Mouse (Mus musculus): Measurements from ENCODE around the gene Ano6. TPM values are rescaled to one million over a fixed set of nuclear protein-coding genes. Genes with fewer than 3 reads are reported as not detected.

Ano6 gene
- polyA plus RNA-seq, 2 experiments from 2014 or later: 34.8 to 54.6 TPM

GRCm38 (mm10) chr15:95980641-95981040, 190.0 kb downstream of the Ano6 start:
- ATAC-seq: no peak

DNA sequence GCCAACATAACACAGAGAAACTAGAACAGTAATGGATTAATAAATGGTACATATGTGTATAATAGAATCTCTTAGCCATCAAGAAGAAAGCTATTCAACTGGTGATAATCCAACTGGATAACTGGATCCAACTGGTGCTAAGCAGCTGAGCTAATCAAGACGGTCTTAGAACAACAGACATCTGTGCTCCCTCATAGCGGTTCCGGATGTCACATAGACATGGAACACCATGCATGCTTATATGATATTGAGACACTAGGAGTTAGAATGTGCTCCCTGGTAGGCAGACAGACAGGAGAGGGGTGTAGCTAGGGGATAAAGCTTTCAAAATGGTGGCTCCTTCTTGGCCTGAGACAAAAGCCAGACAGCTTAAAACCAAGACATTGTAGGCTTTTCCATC, 197.3 kb downstream of the Ano6 start:
- no peak for ATAC-seq

DNA sequence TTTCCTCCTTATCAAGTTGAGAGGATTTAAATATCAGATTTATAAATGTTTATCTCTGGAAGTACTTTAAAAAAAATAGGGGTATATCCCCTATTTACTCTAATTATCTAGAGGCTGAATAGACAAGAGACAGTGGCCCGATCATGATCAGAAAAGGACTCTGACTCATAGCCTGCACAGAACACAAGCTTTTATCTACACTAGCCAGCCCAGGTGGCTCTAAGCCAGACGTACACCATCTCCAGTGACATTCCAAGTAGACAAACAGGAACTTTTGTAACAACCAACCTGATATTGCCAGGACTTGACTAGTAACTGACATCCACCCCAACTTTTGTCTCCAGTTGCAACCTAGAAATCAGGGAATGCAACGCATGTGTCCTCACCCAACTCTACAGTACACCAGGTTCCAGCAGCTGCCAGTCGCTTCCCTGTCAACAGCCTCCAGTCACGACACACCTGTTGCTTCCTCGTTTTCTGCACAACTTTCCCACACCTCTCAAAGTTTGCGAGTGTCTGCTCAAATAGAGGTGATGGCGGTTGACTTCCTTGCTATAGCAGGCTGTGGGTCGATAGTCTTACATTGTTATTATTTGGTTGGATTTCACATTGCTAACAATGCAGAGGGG, 199.0 kb downstream of the Ano6 start:
- ATAC-seq: no peak

- no peak for ATAC-seq
Observed at GRCm38 (mm10) chr15:96002958-96003601, 212.4 kb downstream of the Ano6 start.

DNA sequence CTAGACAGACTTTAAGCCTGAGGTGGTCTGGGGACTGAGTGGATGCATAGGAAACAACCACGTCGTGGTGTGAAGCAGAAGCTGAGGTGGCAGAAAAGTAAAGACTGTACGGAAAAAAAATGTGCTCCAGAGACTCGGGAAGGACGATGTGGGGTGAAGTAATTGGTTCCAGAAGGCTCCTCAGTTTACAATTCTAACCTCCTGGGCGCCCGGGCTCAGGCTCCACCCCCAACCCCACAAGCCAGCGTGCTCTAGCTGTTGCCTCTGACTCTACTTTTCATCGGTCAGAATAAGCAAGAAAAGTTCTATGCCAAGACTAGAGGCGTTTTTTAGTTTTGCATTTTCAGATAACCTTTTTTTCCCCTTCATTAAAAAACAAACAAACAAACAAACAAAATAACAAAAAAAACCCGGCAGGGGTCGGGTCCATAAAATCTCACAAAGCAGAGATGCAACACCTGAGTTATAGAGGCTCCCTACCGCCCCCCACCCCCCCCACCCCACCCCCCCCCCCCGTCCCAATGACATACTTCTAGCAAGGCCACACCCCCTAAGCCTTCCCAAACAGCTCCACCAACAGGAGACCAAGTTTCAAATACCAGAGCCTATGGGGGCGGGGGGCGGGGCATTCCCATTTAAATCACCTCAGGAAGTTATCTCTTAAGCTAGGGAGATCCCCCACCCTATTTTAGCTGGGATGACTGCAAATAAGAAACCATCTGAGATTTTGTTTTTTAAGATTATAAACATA, 221.2 kb downstream of the Ano6 start:
- no peak for ATAC-seq

GRCm38 (mm10) chr15:96012391-96012775, 221.7 kb downstream of the Ano6 start:
- ATAC-seq: no peak

GRCm38 (mm10) chr15:96014501-96014900, 223.9 kb downstream of the Ano6 start:
- ATAC-seq: no peak

GRCm38 (mm10) chr15:96020465-96020864, 229.8 kb downstream of the Ano6 start:
- no peak for ATAC-seq

- ATAC-seq: no peak
Observed at GRCm38 (mm10) chr15:96021506-96021905, 230.9 kb downstream of the Ano6 start.

Other genes with a start within 250 kb of the Ano6 start
- gene Dbx2, start 134.9 kb upstream of the Ano6 start, polyA plus RNA-seq (2017; shearing (Covaris generic)): not detected